Mouse (Mus musculus) bone marrow macrophage, adult 2 months (primary cell): ENCODE data around the gene 0610010K14Rik.

ENCODE experiments used
- CTCF ChIP-seq: IDR thresholded peaks from 2 replicates; pipeline ENCODE4 v1.5.1; 2012; ENCODE audit warnings: low read depth, mild to moderate bottlenecking, low read length, moderate library complexity
- POLR2A ChIP-seq: IDR thresholded peaks from 2 replicates; pipeline ENCODE4 v1.6.1; 2012; ENCODE audit warnings: mild to moderate bottlenecking, low read depth, low read length, borderline replicate concordance

- TF ChIP-seq CTCF (no peak), POLR2A (no peak)
Measured at GRCm38 (mm10) chr11:70228828-70229227, 8.9 kb downstream of the 0610010K14Rik start.
